Comparison of ENCODE assay signal across 8 mouse cellular contexts in the genomic region with DNA sequence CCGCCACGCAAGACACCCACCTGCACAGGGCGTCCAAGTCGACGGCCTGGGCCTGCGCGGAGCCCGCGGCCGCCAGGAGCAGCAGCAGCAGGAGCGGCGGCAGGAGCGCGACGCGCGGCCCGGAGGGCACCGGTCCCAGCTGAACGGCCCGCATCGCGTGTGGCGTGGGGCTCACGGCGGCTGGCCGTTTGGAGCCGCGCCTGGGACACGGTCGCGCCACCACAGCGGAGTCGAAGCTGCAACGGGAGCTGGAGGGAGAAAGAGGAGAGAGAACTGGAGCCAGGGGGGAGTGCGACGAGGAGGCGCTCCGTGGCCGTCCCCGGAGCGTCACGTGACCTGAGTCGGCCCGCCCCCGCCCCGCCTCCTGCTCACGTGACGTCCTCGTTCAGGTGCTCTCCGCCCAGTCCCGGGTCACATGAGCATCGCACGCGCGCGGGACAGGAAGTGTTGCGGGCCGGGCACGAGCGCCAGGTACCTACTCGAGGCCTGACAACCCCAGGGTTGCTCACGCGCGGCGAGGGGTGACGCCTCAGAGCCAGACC. TPM values are rescaled to one million over a fixed set of nuclear protein-coding genes. Genes with fewer than 3 reads are reported as not detected.
A peak's percentile ranks its signal among the peaks of the same experiment; 100 is the strongest.
DNase-seq lines count a peak whose midpoint lies in the region; ATAC-seq and TF ChIP-seq lines count a peak whose summit lies in the region.

Gene Igf2r, minus strand, starts transcription at position 285 of the 542 bp plus-strand sequence.

- H3K27ac ChIP-seq in bone marrow, adult 2 months (ENCODE audit: control insufficient read depth, insufficient read depth, low read depth, low read length, poor library complexity) = peak within 1 kb of the TSS; percentile 57
- peak within 1 kb of the TSS; percentile 88 for H3K27ac ChIP-seq in embryonic facial prominence, embryonic 15.5 days (replicated peaks)
- H3K27ac ChIP-seq in heart, embryonic 10.5 days = peak within 1 kb of the TSS; percentile 96
- H3K27ac ChIP-seq in kidney, embryonic 15.5 days = peak within 1 kb of the TSS; percentile 85
- peak within 1 kb of the TSS; percentile 88 for H3K27ac ChIP-seq in limb, embryonic 15.5 days
- H3K27ac ChIP-seq in midbrain, postnatal 0 days (ENCODE audit: low read depth, low read length) = peak within 1 kb of the TSS; percentile 55

- peak within 1 kb of the TSS; percentile 68 for H3K9ac ChIP-seq in embryonic facial prominence, embryonic 15.5 days
- peak within 1 kb of the TSS; percentile 83 for H3K9ac ChIP-seq in kidney, embryonic 15.5 days
- H3K9ac ChIP-seq in limb, embryonic 15.5 days = peak within 1 kb of the TSS; percentile 77
- peak within 1 kb of the TSS; percentile 61 for H3K9ac ChIP-seq in midbrain, postnatal 0 days (replicated peaks; ENCODE audit: low read length, poor library complexity, severe bottlenecking)

- H3K9me3 ChIP-seq in embryonic facial prominence, embryonic 15.5 days (replicated peaks) = no peaks in the 10 kb centered on the region
- H3K9me3 ChIP-seq in heart, embryonic 10.5 days = no peaks in the 10 kb centered on the region
- H3K9me3 ChIP-seq in kidney, embryonic 15.5 days (replicated peaks) = 0 out of 2 replicates have a peak, but pooled peaks cover 3% of the 10 kb centered on the region
- H3K9me3 ChIP-seq in limb, embryonic 15.5 days = no peaks in the 10 kb centered on the region
- H3K9me3 ChIP-seq in midbrain, postnatal 0 days (ENCODE audit: low read length) = no peaks in the 10 kb centered on the region

- peak; percentile 55; the same call in 1 of the 2 replicates for TF ChIP-seq POLR2A in bone marrow, adult 2 months (IDR thresholded peaks at IDR 0.05; ENCODE audit: borderline replicate concordance, control insufficient read depth, low read depth, low read length)

- DNase-seq in 3134 (ENCODE audit: extremely low read depth, insufficient read length, low spot score) = peak; percentile 57
- peak; percentile 93 for DNase-seq in heart, embryonic 10.5 days (ENCODE audit: low spot score)
- peak; percentile 91 for DNase-seq in midbrain, postnatal 0 days (ENCODE audit: low spot score)
- DNase-seq in spleen, postnatal 14 days (ENCODE audit: low spot score in 2 of 2) = peak; percentile 55 to 63

- peak within 1 kb of the TSS; percentile 55 for H3K4me2 ChIP-seq in embryonic facial prominence, embryonic 15.5 days (replicated peaks)
- peak within 1 kb of the TSS; percentile 66 for H3K4me2 ChIP-seq in kidney, embryonic 15.5 days
- peak within 1 kb of the TSS; percentile 60 for H3K4me2 ChIP-seq in limb, embryonic 15.5 days
- H3K4me2 ChIP-seq in midbrain, postnatal 0 days (ENCODE audit: low read depth, low read length, poor library complexity, severe bottlenecking) = peak within 1 kb of the TSS; percentile 82

- ATAC-seq in embryonic facial prominence, embryonic 15.5 days (ENCODE audit: insufficient number of reproducible peaks, low FRiP score, low TSS enrichment, low read depth) = peak; percentile 90
- ATAC-seq in kidney, embryonic 15.5 days (replicated peaks; ENCODE audit: low FRiP score) = peak; percentile 87
- ATAC-seq in limb, embryonic 15.5 days (ENCODE audit: insufficient number of reproducible peaks, low FRiP score, low TSS enrichment, low read depth) = peak; percentile 81
- peak; percentile 92 for ATAC-seq in midbrain, postnatal 0 days (ENCODE audit: low FRiP score)

- 76% methylated on average over 67 of the region's 67 CpGs for whole genome bisulfite sequencing in bone marrow, adult 2 months
- WGBS in embryonic facial prominence, embryonic 15.5 days = 24% methylated on average over 67 of the region's 67 CpGs
- 35% methylated on average over 67 of the region's 67 CpGs for WGBS in heart, embryonic 10.5 days
- WGBS in kidney, embryonic 15.5 days = 26% methylated on average over 63 of the region's 67 CpGs
- WGBS in limb, embryonic 15.5 days = 39% methylated on average over 59 of the region's 67 CpGs
- 8% methylated on average over 45 of the region's 67 CpGs for WGBS in midbrain, postnatal 0 days

- peak within 1 kb of the TSS; percentile 90 for H3K4me3 ChIP-seq in bone marrow, adult 2 months (replicated peaks; ENCODE audit: control insufficient read depth, low read depth, low read length)
- H3K4me3 ChIP-seq in embryonic facial prominence, embryonic 15.5 days (replicated peaks) = peak within 1 kb of the TSS; percentile 69
- peak within 1 kb of the TSS; percentile 74 for H3K4me3 ChIP-seq in heart, embryonic 10.5 days
- H3K4me3 ChIP-seq in kidney, embryonic 15.5 days (replicated peaks) = peak within 1 kb of the TSS; percentile 72
- peak within 1 kb of the TSS; percentile 65 for H3K4me3 ChIP-seq in limb, embryonic 15.5 days
- H3K4me3 ChIP-seq in midbrain, postnatal 0 days (ENCODE audit: low read depth, low read length) = peak within 1 kb of the TSS; percentile 55

- H3K27me3 ChIP-seq in embryonic facial prominence, embryonic 15.5 days = no peaks in the 10 kb centered on the region
- H3K27me3 ChIP-seq in heart, embryonic 10.5 days (ENCODE audit: insufficient read depth, poor library complexity, severe bottlenecking) = no peaks in the 10 kb centered on the region
- no peaks in the 10 kb centered on the region for H3K27me3 ChIP-seq in kidney, embryonic 15.5 days
- H3K27me3 ChIP-seq in limb, embryonic 15.5 days = no peaks in the 10 kb centered on the region
- no peaks in the 10 kb centered on the region for H3K27me3 ChIP-seq in midbrain, postnatal 0 days (ENCODE audit: insufficient read depth, low read length)

- TF ChIP-seq CTCF in bone marrow, adult 2 months (IDR thresholded peaks at IDR 0.05; ENCODE audit: control insufficient read depth, insufficient read depth, low read length) = no peak
- no peak for TF ChIP-seq CTCF in midbrain, postnatal 0 days (IDR thresholded peaks at IDR 0.05)

- no peaks in the 10 kb centered on the region for H3K4me1 ChIP-seq in bone marrow, adult 2 months (ENCODE audit: control insufficient read depth, insufficient read depth, low read length)
- peaks cover 32% of the 10 kb centered on the region for H3K4me1 ChIP-seq in embryonic facial prominence, embryonic 15.5 days
- peaks cover 48% of the 10 kb centered on the region for H3K4me1 ChIP-seq in heart, embryonic 10.5 days
- H3K4me1 ChIP-seq in kidney, embryonic 15.5 days = peaks cover 38% of the 10 kb centered on the region
- H3K4me1 ChIP-seq in limb, embryonic 15.5 days = peaks cover 27% of the 10 kb centered on the region
- peaks cover 13% of the 10 kb centered on the region; the same call in 1 of the 2 replicates for H3K4me1 ChIP-seq in midbrain, postnatal 0 days (ENCODE audit: insufficient read depth, low read length)

- peaks cover 24% of the 10 kb centered on the region for H3K36me3 ChIP-seq in embryonic facial prominence, embryonic 15.5 days
- H3K36me3 ChIP-seq in heart, embryonic 10.5 days = peaks cover 87% of the 10 kb centered on the region
- peaks cover 53% of the 10 kb centered on the region for H3K36me3 ChIP-seq in kidney, embryonic 15.5 days
- H3K36me3 ChIP-seq in limb, embryonic 15.5 days = peaks cover 30% of the 10 kb centered on the region
- H3K36me3 ChIP-seq in midbrain, postnatal 0 days (ENCODE audit: insufficient read depth, low read length) = no peaks in the 10 kb centered on the region

RNA-seq across cellular contexts. Expression of gene Igf2r, which starts in this region (rescaled TPM):
- polyA plus RNA-seq in bone marrow, adult 2 months (2011; ENCODE audit: insufficient read depth, insufficient read length, low replicate concordance, missing spikeins) = 2.5 and 8.3 TPM in 2 replicates
- polyA plus RNA-seq in embryonic facial prominence, embryonic 15.5 days (2015; fragmentation: Nextera tagmentation; extraction: Ambion mirVana) = 39.8 and 44.2 TPM in 2 replicates
- 141 and 272 TPM in 2 replicates for polyA plus RNA-seq in heart, embryonic 10.5 days (2016; fragmentation: Nextera tagmentation; extraction: Ambion mirVana)
- 30.1 and 34.6 TPM in 2 replicates for polyA plus RNA-seq in kidney, embryonic 15.5 days (2015; fragmentation: Nextera tagmentation; extraction: Ambion mirVana)
- polyA plus RNA-seq in limb, embryonic 15.5 days (2015; fragmentation: Nextera tagmentation; extraction: Ambion mirVana) = 45.0 TPM in 2 replicates
- 31.7 and 44.2 TPM in 2 replicates for total RNA-seq in midbrain, postnatal 0 days (2014; rRNA removed)
- 5.0 and 5.4 TPM in 2 replicates for polyA plus RNA-seq in midbrain, postnatal 0 days (2015; fragmentation: Nextera tagmentation; extraction: Ambion mirVana)

Comparison
In these comparisons a context has a peak if more than half of its experiments do, and no peak if none do; other contexts are left out.
1. Peak in every context shown above with its lines: DNase-seq, ATAC-seq, H3K4me3 ChIP-seq and H3K27ac ChIP-seq.